Mouse (Mus musculus) MEL (cell line): ENCODE results near the gene 1700016C15Rik. TPM values are rescaled to one million over a fixed set of nuclear protein-coding genes. Genes with fewer than 3 reads are reported as not detected.
A peak's percentile ranks its signal among the peaks of the same experiment; 100 is the strongest.

ENCODE experiments used
- DNase-seq: peaks from one replicate; pipeline ENCODE4 v3.0.0; 2011; ENCODE audit warnings: low read depth, low spot score
- H3K27ac ChIP-seq: 2 replicates; pipeline ENCODE4 v1.5.1; 2012; ENCODE audit warnings: low read depth, mild to moderate bottlenecking, control low read depth, low read length, moderate library complexity; ENCODE audit not compliant: control insufficient read depth
- H3K27me3 ChIP-seq, 2 experiments: fragments of 150-350 bp in 1 of 2; sonication (generic) in 1 of 2; 2 replicates each; pipeline ENCODE4 v1.6.1; 2012; ENCODE audit warnings: low read length in 2 of 2, mild to moderate bottlenecking in 2 of 2, improper control_type of control experiment in 1 of 2, moderate library complexity in 1 of 2; ENCODE audit not compliant: insufficient read depth in 2 of 2, control insufficient read depth in 1 of 2
- H3K36me3 ChIP-seq, 2 experiments: 2 replicates each; pipeline ENCODE4 v1.6.1; 2012 to 2014; ENCODE audit warnings: low read length in 2 of 2, improper control_type of control experiment in 1 of 2, inconsistent platforms in 1 of 2, mild to moderate bottlenecking in 1 of 2; ENCODE audit not compliant: insufficient read depth in 2 of 2, control insufficient read depth in 1 of 2
- H3K4me1 ChIP-seq, 2 experiments: fragments of 150-350 bp in 1 of 2; sonication (generic) in 1 of 2; 2 replicates each; pipeline ENCODE4 v1.6.1; 2012; ENCODE audit warnings: low read length in 2 of 2, improper control_type of control experiment in 1 of 2, mild to moderate bottlenecking in 1 of 2; ENCODE audit not compliant: insufficient read depth in 2 of 2, control insufficient read depth in 1 of 2
- H3K4me3 ChIP-seq, 2 experiments: fragments of 150-350 bp in 1 of 2; sonication (generic) in 1 of 2; 2 replicates each; pipeline ENCODE4 v1.5.1; 2012; ENCODE audit warnings: low read depth in 2 of 2, low read length in 2 of 2, mild to moderate bottlenecking in 2 of 2, moderate library complexity in 2 of 2, control low read depth in 1 of 2, improper control_type of control experiment in 1 of 2; ENCODE audit not compliant: control insufficient read depth in 1 of 2, insufficient read depth in 1 of 2
- H3K79me2 ChIP-seq: 2 replicates; pipeline ENCODE4 v1.6.1; 2012; ENCODE audit warnings: mild to moderate bottlenecking, low read length, moderate library complexity; ENCODE audit not compliant: control insufficient read depth, poor library complexity, insufficient read depth
- H3K9ac ChIP-seq: 2 replicates; pipeline ENCODE4 v1.6.1; 2012; ENCODE audit warnings: low read depth, mild to moderate bottlenecking, control low read depth, low read length, moderate library complexity; ENCODE audit not compliant: control insufficient read depth, poor library complexity, severe bottlenecking
- H3K9me3 ChIP-seq: fragments of 150-350 bp; sonication (generic); replicated peaks from 2 replicates; pipeline ENCODE4 v1.6.1; 2012; ENCODE audit warnings: mild to moderate bottlenecking, low read length, improper control_type of control experiment, moderate library complexity; ENCODE audit not compliant: insufficient read depth
- BHLHE40 ChIP-seq: IDR thresholded peaks from 2 replicates; pipeline ENCODE4 v1.6.1; 2012; ENCODE audit warnings: low read depth, mild to moderate bottlenecking, inconsistent platforms, low read length, improper control_type of control experiment, borderline replicate concordance
- CHD1 ChIP-seq: IDR thresholded peaks from 2 replicates; pipeline ENCODE4 v1.6.1; 2012; ENCODE audit warnings: low read depth, mild to moderate bottlenecking, inconsistent platforms, low read length, improper control_type of control experiment
- CHD2 ChIP-seq: IDR thresholded peaks from 2 replicates; pipeline ENCODE4 v1.6.1; 2011; ENCODE audit warnings: low read length, improper control_type of control experiment
- CTCF ChIP-seq, 3 experiments: IDR thresholded peaks in 2 of 3; conservative IDR thresholded peaks in 1 of 3; 2 replicates each; pipeline ENCODE4 v1.5.1; 2011 to 2012; ENCODE audit warnings: low read length in 3 of 3, low read depth in 2 of 3, mild to moderate bottlenecking in 2 of 3, improper control_type of control experiment in 1 of 3, inconsistent platforms in 1 of 3, mixed read lengths in 1 of 3, moderate library complexity in 1 of 3; ENCODE audit not compliant: control insufficient read depth in 1 of 3, insufficient read depth in 1 of 3, poor library complexity in 1 of 3, severe bottlenecking in 1 of 3
- ELF1 ChIP-seq: IDR thresholded peaks from 2 replicates; pipeline ENCODE4 v1.6.1; 2014; ENCODE audit warnings: low read depth, mild to moderate bottlenecking, inconsistent platforms, low read length, improper control_type of control experiment, moderate library complexity
- EP300 ChIP-seq, 2 experiments: IDR thresholded peaks; 2 replicates each; pipeline ENCODE4 v1.6.1; 2011; ENCODE audit warnings: improper control_type of control experiment in 2 of 2, low read length in 2 of 2, low read depth in 1 of 2, mild to moderate bottlenecking in 1 of 2
- ETS1 ChIP-seq: IDR thresholded peaks from 2 replicates; pipeline ENCODE4 v1.6.1; 2012; ENCODE audit warnings: low read depth, mild to moderate bottlenecking, inconsistent platforms, low read length, improper control_type of control experiment, moderate library complexity
- GABPA ChIP-seq: IDR thresholded peaks from 2 replicates; pipeline ENCODE4 v1.6.1; 2012; ENCODE audit warnings: low read depth, mild to moderate bottlenecking, inconsistent platforms, low read length, improper control_type of control experiment, moderate library complexity
- GATA1 ChIP-seq: IDR thresholded peaks from 2 replicates; pipeline ENCODE4 v1.6.1; 2011; ENCODE audit warnings: low read depth, low read length, improper control_type of control experiment
- HCFC1 ChIP-seq: IDR thresholded peaks from 2 replicates; pipeline ENCODE4 v1.6.1; 2012; ENCODE audit warnings: low read depth, mild to moderate bottlenecking, inconsistent platforms, low read length, improper control_type of control experiment, moderate library complexity
- JUND ChIP-seq: IDR thresholded peaks from 2 replicates; pipeline ENCODE4 v1.6.1; 2011; ENCODE audit warnings: low read depth, mild to moderate bottlenecking, improper control_type of control experiment, low read length
- KAT2A ChIP-seq: conservative IDR thresholded peaks from 2 replicates; pipeline ENCODE4 v1.6.1; 2012; ENCODE audit warnings: low read depth, low read length, improper control_type of control experiment, inconsistent platforms
- MAFK ChIP-seq: IDR thresholded peaks from 2 replicates; pipeline ENCODE4 v1.6.1; 2011; ENCODE audit warnings: low read depth, mild to moderate bottlenecking, low read length, improper control_type of control experiment, borderline replicate concordance
- MAZ ChIP-seq: IDR thresholded peaks from 2 replicates; pipeline ENCODE4 v1.6.1; 2012; ENCODE audit warnings: low read depth, mild to moderate bottlenecking, inconsistent platforms, low read length, improper control_type of control experiment
- MEF2A ChIP-seq: IDR thresholded peaks from 2 replicates; pipeline ENCODE4 v1.6.1; 2014; ENCODE audit warnings: low read depth, mild to moderate bottlenecking, inconsistent platforms, low read length, improper control_type of control experiment; ENCODE audit not compliant: poor library complexity, insufficient replicate concordance, severe bottlenecking; ENCODE audit errors: extremely low read depth
- MXI1 ChIP-seq: IDR thresholded peaks from 2 replicates; pipeline ENCODE4 v1.6.1; 2011; ENCODE audit warnings: mild to moderate bottlenecking, low read depth, low read length, improper control_type of control experiment
- MYB ChIP-seq: IDR thresholded peaks from 2 replicates; pipeline ENCODE4 v1.6.1; 2011; ENCODE audit warnings: mild to moderate bottlenecking, low read depth, low read length, improper control_type of control experiment
- MYC ChIP-seq: IDR thresholded peaks from 2 replicates; pipeline ENCODE4 v1.6.1; 2011; ENCODE audit warnings: low read depth, mild to moderate bottlenecking, low read length, improper control_type of control experiment, moderate library complexity
- NELFE ChIP-seq: IDR thresholded peaks from 2 replicates; pipeline ENCODE4 v1.6.1; 2011; ENCODE audit warnings: low read depth, low read length, improper control_type of control experiment
- NRF1 ChIP-seq: IDR thresholded peaks from 2 replicates; pipeline ENCODE4 v1.6.1; 2014; ENCODE audit warnings: low read depth, mild to moderate bottlenecking, inconsistent platforms, low read length, improper control_type of control experiment, moderate library complexity; ENCODE audit not compliant: poor library complexity, insufficient read depth, severe bottlenecking
- POLR2AphosphoS2 ChIP-seq: IDR thresholded peaks from 2 replicates; pipeline ENCODE4 v1.6.1; 2011; ENCODE audit warnings: low read length, improper control_type of control experiment
- POLR2AphosphoS5 ChIP-seq: IDR thresholded peaks from 2 replicates; pipeline ENCODE4 v1.6.1; 2012; ENCODE audit warnings: low read depth, borderline replicate concordance, mild to moderate bottlenecking, inconsistent platforms, low read length, moderate library complexity, mixed read lengths
- RAD21 ChIP-seq: IDR thresholded peaks from 2 replicates; pipeline ENCODE4 v1.6.1; 2011; ENCODE audit warnings: mild to moderate bottlenecking, low read depth, low read length, improper control_type of control experiment
- RCOR1 ChIP-seq: IDR thresholded peaks from 2 replicates; pipeline ENCODE4 v1.6.1; 2012; ENCODE audit warnings: low read depth, mild to moderate bottlenecking, inconsistent platforms, low read length, improper control_type of control experiment
- TCF12 ChIP-seq: IDR thresholded peaks from 2 replicates; pipeline ENCODE4 v1.6.1; 2014; ENCODE audit warnings: low read depth, mild to moderate bottlenecking, inconsistent platforms, low read length, improper control_type of control experiment, moderate library complexity
- UBTF ChIP-seq: IDR thresholded peaks from 2 replicates; pipeline ENCODE4 v1.6.1; 2012; ENCODE audit warnings: low read depth, mild to moderate bottlenecking, inconsistent platforms, low read length, improper control_type of control experiment, moderate library complexity, borderline replicate concordance; ENCODE audit not compliant: insufficient read depth
- USF2 ChIP-seq, 2 experiments: IDR thresholded peaks; 2 replicates each; pipeline ENCODE4 v1.6.1; 2011 to 2012; ENCODE audit warnings: improper control_type of control experiment in 2 of 2, low read length in 2 of 2, borderline replicate concordance in 1 of 2, inconsistent platforms in 1 of 2, low read depth in 1 of 2, mild to moderate bottlenecking in 1 of 2; ENCODE audit not compliant: insufficient read depth in 1 of 2
- ZC3H11A ChIP-seq: IDR thresholded peaks from 2 replicates; pipeline ENCODE4 v1.6.1; 2012; ENCODE audit warnings: low read depth, mild to moderate bottlenecking, inconsistent platforms, low read length, improper control_type of control experiment
- ZKSCAN1 ChIP-seq: IDR thresholded peaks from 2 replicates; pipeline ENCODE4 v1.6.1; 2012; ENCODE audit warnings: low read depth, mild to moderate bottlenecking, inconsistent platforms, low read length, improper control_type of control experiment, moderate library complexity
- polyA plus RNA-seq, 2 experiments: library from polyadenylated mRNA; stranded (reverse) in 1 of 2; unstranded in 1 of 2; fragments of >175 nt in 1 of 2; fragments of >200 nt in 1 of 2; gene quantifications; 2 replicates each; pipeline versions ENCODE4 v1.2.1 to v1.2.4; 2012; ENCODE audit warnings: low replicate concordance in 2 of 2, low read depth in 1 of 2; ENCODE audit not compliant: insufficient read length in 2 of 2, insufficient read depth in 1 of 2, missing spikeins in 1 of 2
- total RNA-seq: library from RNA; depleted of rRNA; stranded (reverse); fragments of 300-350 nt; gene quantifications from 2 replicates; pipeline ENCODE4 v1.2.3, GENCODE M21; 2012

1700016C15Rik gene
- total and polyA plus RNA-seq, 3 experiments = not detected

DNA sequence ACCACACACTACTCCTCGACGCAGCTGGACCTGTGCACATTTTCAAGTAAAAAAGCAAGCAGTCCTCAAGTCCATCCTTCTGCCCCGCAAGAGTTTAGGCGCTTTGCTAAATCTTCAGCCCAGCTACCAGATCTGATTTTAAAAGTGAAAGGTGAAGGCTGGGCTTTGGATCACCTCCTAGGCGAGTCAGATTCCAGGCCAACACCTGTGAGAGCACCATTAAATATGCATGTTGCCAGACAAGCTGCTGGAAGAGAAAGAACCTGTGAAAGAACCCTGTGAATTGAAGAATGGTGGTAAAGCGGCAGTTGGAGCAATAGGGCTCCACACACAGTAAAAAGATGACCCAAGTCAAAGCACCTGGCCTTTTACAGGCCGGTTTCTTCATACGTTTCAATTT, 65.3 kb downstream of the 1700016C15Rik start:
- no peaks in the 10 kb centered on the region for H3K27me3 ChIP-seq
- peak; percentile 54 for DNase-seq
- no peaks in the 10 kb centered on the region for H3K9me3 ChIP-seq
- peaks cover 12 to 31% of the 10 kb centered on the region in 2 experiments for H3K36me3 ChIP-seq
- H3K79me2 ChIP-seq = peaks cover 54% of the 10 kb centered on the region
- H3K9ac ChIP-seq = peak overlapping the region; percentile 98
- peak overlapping the region; percentile 74 to 87 for H3K4me3 ChIP-seq
- no peak for TF ChIP-seq RCOR1
- TF ChIP-seq MAFK = no peak
- no peak for TF ChIP-seq HCFC1
- no peak for TF ChIP-seq CHD2
- no peak for TF ChIP-seq JUND
- TF ChIP-seq, all 39 proteins: peak for 0
- H3K27ac ChIP-seq = peak overlapping the region; percentile 40
- H3K4me1 ChIP-seq = peaks cover 8% of the 10 kb centered on the region in 2 experiments

GRCm38 (mm10) chr1:177795421-177796192, 66.0 kb downstream of the 1700016C15Rik start:
- H3K4me1 ChIP-seq = peaks cover 8% of the 10 kb centered on the region in 2 experiments
- H3K9me3 ChIP-seq = no peaks in the 10 kb centered on the region
- peak overlapping the region; percentile 98 for H3K9ac ChIP-seq
- peak overlapping the region; percentile 84 for H3K27ac ChIP-seq
- peak; percentile 79 for DNase-seq
- peaks cover 47% of the 10 kb centered on the region for H3K79me2 ChIP-seq
- peaks cover 7 to 31% of the 10 kb centered on the region in 2 experiments; a peak in 3 of 4 replicates for H3K36me3 ChIP-seq
- peak overlapping the region; percentile 74 to 87 for H3K4me3 ChIP-seq
- H3K27me3 ChIP-seq = no peaks in the 10 kb centered on the region
- TF ChIP-seq UBTF (peak; percentile 77; the same call in 1 of the 2 replicates), JUND (no peak), MEF2A (no peak), KAT2A (no peak), NRF1 (no peak), POLR2AphosphoS5 (no peak), EP300 (IDR thresholded peaks at IDR 0.05; ENCODE audit: low read depth in 1 of 2, low read length in 2 of 2) (no peak), MXI1 (peak; percentile 96), MAZ (no peak), HCFC1 (no peak; the same call in 1 of the 2 replicates), BHLHE40 (no peak), USF2 (IDR thresholded peaks at IDR 0.05; ENCODE audit: borderline replicate concordance in 1 of 2, insufficient read depth in 1 of 2, low read depth in 1 of 2, low read length in 2 of 2) (no peak), ELF1 (no peak), POLR2AphosphoS2 (no peak), ZKSCAN1 (no peak), CHD1 (no peak; the same call in 1 of the 2 replicates), ZC3H11A (no peak), GATA1 (no peak), TCF12 (no peak), CTCF (IDR thresholded peaks at IDR 0.05 in 2 of 3, conservative IDR thresholded peaks at IDR 0.05 in 1 of 3; ENCODE audit: control insufficient read depth in 1 of 3, insufficient read depth in 1 of 3, low read depth in 2 of 3, low read length in 3 of 3, poor library complexity in 1 of 3, severe bottlenecking in 1 of 3) (no peak), ETS1 (no peak), GABPA (no peak), CHD2 (no peak), MYC (peak; percentile 74; the same call in 1 of the 2 replicates), MYB (no peak), RAD21 (no peak), NELFE (no peak)
